Mouse (Mus musculus) gastrocnemius, postnatal 14 days (tissue): ENCODE data around the gene Cdkl5. TPM values are rescaled to one million over a fixed set of nuclear protein-coding genes. Genes with fewer than 3 reads are reported as not detected.

Source experiments
- DNase-seq: peaks from one replicate; pipeline ENCODE4 v3.0.0; 2021; ENCODE audit warnings: mixed read lengths
- intact Hi-C: fragments of 180-260 bp; cut with DNase I; formaldehyde crosslinking; loops from one replicate; pipeline ENCODE4 v1.15.1; 2025; ENCODE audit warnings: low total_unique reads
- long read RNA-seq, 2 experiments: library from polyadenylated mRNA; stranded (forward); transcript quantifications; one replicate each; pipeline ENCODE4 v2.0.0; 2021
- total RNA-seq, 2 experiments: library from RNA; stranded (reverse); gene quantifications; 2 replicates each; pipeline ENCODE4 v1.2.3; 2021

The Cdkl5 gene
- 1 to 10 TPM; 1.2 to 1.4 TPM for total RNA-seq
- long read RNA-seq, experiment 1: 0 reads
- long read RNA-seq, experiment 2: 0 reads

- intact Hi-C loops: no loop called here
- peak; percentile 93 for DNase-seq
Measured at GRCm38 (mm10) chrX:160994543-160995121, at the start of gene Cdkl5. TSS of gene Cdkl5 (minus strand) at chrX:160994704.

DNA sequence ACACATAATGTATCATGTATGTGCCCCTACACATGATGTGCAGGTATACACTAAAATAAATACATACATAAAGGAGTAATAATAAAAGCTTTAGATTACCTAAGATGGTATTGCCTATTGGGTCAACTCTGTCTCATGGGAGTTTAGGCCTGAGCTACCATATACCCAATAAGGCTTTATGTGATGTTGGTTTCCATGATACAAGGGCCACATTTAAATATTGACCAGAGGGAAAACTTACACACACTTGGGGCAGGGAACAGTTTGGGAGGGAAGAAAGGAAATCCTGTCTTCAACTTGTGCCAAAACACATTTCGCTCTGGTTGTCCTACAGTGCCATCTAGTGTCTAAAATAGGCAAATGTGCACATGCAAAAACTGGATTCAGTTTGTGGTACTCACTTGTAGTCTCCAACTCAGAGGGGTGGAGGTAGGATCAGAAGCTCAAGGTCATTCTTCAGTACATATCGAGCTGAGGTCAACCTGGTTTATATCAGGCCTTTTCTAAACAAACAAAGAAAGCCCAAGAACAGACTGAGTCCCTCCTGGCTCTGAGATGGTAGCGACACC is 38.8 kb upstream of the Cdkl5 start:
- intact Hi-C loops: loop anchor here (10.0 kb wide), 1 partner anchor 879 kb away; no protein-coding TSS in a partner anchor
- DNase-seq: no peak

DNA sequence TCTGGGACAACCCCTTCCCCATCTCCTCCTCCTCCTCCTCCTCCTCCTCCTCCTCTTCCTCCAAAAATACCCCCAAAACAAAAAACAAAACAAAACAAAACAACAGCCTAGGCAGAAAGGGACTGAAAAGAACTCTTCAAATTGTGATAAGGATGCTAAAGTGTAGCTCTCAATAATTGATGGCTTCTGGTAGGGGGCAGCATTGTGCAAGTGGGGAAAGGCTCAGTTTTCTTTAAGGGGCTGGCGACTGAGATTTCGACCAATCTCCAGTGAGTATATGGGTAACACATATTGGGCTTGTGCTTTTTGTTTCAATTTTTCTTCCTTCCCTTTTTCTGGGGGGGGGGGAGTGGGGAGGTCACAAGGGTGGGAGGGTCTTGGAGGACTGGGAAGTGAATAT is 37.9 kb upstream of the Cdkl5 start:
- DNase-seq: no peak

DNA sequence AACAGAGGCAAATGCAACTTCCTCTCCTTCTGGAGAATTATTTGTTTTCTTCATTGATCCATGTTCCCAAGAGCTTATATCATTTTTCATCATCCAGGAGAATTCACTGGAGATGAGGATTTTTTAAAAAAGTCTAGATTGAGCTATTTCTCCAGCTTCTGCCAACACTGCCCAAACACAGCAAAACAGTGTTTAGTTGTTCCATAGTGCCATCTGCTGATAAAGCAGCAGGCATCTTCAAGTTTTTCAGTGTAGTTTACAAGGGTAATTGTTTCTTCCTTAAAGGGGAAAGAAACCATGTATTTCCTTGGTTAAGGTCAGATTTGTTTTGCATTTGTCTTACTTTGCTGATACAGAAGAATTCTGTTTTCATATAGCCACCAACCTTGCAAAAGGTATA is 35.7 kb upstream of the Cdkl5 start:
- intact Hi-C loops: loop anchor here (10.0 kb wide), 1 partner anchor 875 kb away; no protein-coding TSS in a partner anchor
- DNase-seq: no peak

More for the DNA sequence above, 37.9 kb upstream of the Cdkl5 start:
- intact Hi-C loops: loop anchor here (10.0 kb wide), 1 partner anchor 878 kb away; no protein-coding TSS in a partner anchor

DNA sequence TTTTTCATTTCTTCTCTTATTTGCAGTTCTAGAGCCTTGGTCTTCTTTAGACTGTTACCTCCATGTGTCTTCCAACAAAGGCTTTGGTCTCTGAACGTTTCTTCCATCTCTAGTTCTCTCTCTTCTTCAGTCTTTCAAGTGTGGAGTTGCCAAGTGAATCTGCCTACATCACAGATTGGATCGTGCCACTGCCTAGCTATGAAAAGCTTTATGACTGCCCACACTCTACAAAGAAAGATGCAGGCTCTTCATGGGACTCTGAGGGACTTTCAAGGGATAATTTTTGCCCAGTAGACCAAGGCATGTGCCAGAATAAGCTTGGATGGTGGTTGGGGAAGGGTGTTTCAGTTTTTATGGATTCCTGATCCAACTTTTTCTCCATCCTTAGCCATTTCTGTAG is 30.0 kb upstream of the Cdkl5 start:
- intact Hi-C loops: no loop called here

GRCm38 (mm10) chrX:161021548-161021947 is 27.0 kb upstream of the Cdkl5 start:
- no peak for DNase-seq
- intact Hi-C loops: no loop called here

More for the DNA sequence above, 30.0 kb upstream of the Cdkl5 start:
- DNase-seq: no peak

DNA sequence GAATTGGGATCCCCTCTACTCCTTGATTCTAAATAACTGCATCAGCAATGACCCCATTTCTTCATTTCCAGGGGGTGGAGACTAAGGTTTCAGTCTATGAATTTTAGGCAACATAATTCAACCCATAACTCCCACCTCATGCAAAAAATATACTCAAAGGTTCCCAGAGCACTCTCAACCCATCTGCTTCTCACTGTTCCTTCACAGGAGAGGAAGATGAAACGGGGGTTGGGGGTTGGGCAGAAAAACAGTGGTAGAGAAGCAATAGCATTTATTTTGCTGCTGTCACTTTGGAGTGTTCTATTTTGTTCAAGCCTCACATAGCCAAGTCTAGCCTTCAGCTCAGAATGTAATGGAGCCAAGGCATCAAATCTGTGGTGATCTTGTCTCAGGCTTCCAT is 23.7 kb upstream of the Cdkl5 start:
- intact Hi-C loops: no loop called here

GRCm38 (mm10) chrX:161006272-161006671 is 11.8 kb upstream of the Cdkl5 start:
- intact Hi-C loops: no loop called here
- DNase-seq: no peak

More for the DNA sequence above, 23.7 kb upstream of the Cdkl5 start:
- no peak for DNase-seq

DNA sequence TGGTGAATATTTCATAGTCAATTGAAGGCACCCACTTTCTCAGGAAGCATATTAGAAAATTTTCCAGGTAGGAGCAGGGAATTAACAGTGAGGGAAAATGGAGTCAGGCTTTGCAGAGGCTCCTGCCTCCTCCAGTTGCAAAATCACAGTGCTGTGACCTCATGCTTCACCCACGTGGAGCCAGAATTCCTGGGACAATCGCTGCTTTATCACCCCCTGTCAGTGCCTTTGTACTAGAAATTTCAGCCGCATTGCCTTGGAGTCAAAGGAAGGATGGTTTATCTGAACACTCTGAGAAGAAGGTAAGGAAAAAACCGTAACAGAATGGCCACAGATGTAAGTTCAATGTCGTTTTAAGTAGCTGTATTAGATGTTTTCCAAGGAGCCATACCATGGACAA is 1.5 kb upstream of the Cdkl5 start:
- no peak for DNase-seq
- intact Hi-C loops: no loop called here

GRCm38 (mm10) chrX:160995131-160995667 is 695 bp upstream of the Cdkl5 start:
- peak; percentile 36 for DNase-seq
- intact Hi-C loops: no loop called here

- intact Hi-C loops: no loop called here
- peak; percentile 18 for DNase-seq
Measured at GRCm38 (mm10) chrX:160993749-160994539, 560 bp downstream of the Cdkl5 start.

DNA sequence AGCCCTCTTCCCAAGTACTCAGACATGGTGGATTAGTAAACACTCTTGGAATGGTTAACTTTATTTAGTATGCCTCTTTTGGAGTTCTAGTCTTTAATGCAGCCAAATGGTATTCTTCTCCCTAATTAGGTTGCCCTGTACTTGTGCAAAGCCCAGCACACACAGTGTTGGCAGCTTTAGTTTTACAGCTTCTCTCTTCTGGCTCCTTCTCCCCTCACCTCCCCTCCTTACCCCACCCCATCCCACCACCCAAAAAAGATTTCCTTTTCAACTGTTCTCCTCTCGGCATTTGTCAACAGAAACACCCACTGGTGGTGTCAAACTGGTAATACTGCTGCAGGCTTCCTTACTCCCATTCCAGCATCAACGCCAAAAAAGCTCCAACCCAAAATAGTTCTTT is 1.8 kb downstream of the Cdkl5 start:
- intact Hi-C loops: no loop called here
- DNase-seq: no peak

GRCm38 (mm10) chrX:160990276-160990675 is 4.2 kb downstream of the Cdkl5 start:
- intact Hi-C loops: no loop called here

DNA sequence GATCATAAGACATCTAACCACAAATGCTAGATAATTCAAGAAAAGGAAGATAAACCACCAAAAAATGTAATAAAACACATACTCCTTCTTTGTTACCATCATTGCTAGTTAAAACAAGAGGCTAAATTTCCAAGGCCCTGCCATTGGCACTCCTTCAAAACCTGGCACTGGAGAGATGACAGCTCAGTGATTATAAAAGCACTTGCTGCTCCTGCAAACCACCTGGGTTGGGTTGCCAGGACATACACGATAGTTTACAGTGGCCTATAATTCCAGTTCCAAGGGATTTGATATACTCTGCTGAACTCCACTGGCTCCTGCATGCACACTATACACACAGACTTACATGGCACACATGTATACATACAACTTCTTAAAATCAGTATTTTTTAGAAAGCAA is 16.6 kb downstream of the Cdkl5 start:
- intact Hi-C loops: no loop called here
- DNase-seq: no peak

More at GRCm38 (mm10) chrX:160990276-160990675, 4.2 kb downstream of the Cdkl5 start:
- DNase-seq: no peak

DNA sequence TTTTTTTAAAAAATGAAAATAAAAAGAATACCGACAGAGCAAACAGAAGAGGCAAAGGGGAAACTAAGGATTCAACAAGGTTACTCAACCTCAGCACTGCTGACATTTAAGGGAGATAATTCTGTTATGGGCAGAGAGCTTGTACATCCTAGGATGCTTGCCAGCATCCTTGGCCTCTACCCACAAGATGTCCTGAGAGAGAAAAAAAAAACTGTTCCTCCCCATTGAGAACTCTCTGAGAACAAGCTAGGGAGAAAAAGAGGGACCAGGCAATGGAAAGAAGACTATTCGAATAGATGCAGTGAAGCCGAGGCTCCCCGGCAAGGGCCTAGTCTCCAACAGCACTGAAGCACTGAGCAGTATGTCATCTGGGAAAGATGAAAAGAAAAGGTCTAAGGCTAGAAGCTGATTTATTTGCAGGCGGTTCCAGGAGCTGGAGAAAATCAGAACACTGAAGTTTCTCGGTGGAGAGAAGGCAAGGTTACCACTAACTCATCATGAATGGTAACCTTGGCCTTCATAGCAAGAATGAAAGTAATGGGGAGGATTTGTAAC is 22.4 kb downstream of the Cdkl5 start:
- intact Hi-C loops: no loop called here
- DNase-seq: no peak

- intact Hi-C loops: no loop called here
- no peak for DNase-seq
Measured at GRCm38 (mm10) chrX:160958593-160959131, 35.8 kb downstream of the Cdkl5 start.

- no peak for DNase-seq
- intact Hi-C loops: no loop called here
Measured at GRCm38 (mm10) chrX:160949583-160949982, 44.9 kb downstream of the Cdkl5 start.

- no peak for DNase-seq
- intact Hi-C loops: no loop called here
Measured at GRCm38 (mm10) chrX:160944722-160945121, 49.8 kb downstream of the Cdkl5 start.

GRCm38 (mm10) chrX:160935541-160935940 is 59.0 kb downstream of the Cdkl5 start:
- no peak for DNase-seq
- intact Hi-C loops: no loop called here

DNA sequence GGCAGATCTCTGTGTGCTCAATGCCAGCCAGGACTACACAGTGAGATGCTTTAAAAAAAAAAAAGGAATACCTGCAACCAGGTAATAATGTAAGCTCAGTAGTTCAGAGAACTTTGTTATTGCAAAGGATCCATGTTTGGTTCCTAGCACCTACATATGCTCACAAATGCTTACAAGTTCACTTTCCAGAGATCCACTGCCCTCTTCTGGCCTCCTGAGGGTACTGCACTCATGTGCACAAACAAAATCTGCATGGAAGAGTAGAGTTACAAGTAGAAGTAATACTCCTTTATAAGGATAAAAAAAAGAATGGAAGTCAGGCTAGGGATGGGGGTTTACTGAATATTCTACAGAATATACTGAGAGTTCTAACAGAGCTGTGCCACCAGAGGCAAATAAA is 63.8 kb downstream of the Cdkl5 start:
- intact Hi-C loops: no loop called here

More for the DNA sequence above, 63.8 kb downstream of the Cdkl5 start:
- no peak for DNase-seq
